Mouse (Mus musculus) B cell, adult (primary cell): ENCODE measurements around the gene Zcwpw1. TPM values are rescaled to one million over a fixed set of nuclear protein-coding genes. Genes with fewer than 3 reads are reported as not detected.

ENCODE experiments used
- total RNA-seq: library from RNA; stranded (reverse); gene quantifications from 4 replicates; pipeline ENCODE4 v1.2.4, GENCODE M21; 2023; ENCODE audit not compliant: inconsistent age

The Zcwpw1 gene
- total RNA-seq, result 19.2 to 24.6 TPM (median 22.6 TPM) in 4 replicates

GRCm38 (mm10) chr5:137787151-137787928, at the start of gene Zcwpw1, which contains the start of gene Mepce:
Gene Zcwpw1 (plus strand): TSS chr5:137787798.
Gene Mepce (minus strand): TSS chr5:137787655.

DNA sequence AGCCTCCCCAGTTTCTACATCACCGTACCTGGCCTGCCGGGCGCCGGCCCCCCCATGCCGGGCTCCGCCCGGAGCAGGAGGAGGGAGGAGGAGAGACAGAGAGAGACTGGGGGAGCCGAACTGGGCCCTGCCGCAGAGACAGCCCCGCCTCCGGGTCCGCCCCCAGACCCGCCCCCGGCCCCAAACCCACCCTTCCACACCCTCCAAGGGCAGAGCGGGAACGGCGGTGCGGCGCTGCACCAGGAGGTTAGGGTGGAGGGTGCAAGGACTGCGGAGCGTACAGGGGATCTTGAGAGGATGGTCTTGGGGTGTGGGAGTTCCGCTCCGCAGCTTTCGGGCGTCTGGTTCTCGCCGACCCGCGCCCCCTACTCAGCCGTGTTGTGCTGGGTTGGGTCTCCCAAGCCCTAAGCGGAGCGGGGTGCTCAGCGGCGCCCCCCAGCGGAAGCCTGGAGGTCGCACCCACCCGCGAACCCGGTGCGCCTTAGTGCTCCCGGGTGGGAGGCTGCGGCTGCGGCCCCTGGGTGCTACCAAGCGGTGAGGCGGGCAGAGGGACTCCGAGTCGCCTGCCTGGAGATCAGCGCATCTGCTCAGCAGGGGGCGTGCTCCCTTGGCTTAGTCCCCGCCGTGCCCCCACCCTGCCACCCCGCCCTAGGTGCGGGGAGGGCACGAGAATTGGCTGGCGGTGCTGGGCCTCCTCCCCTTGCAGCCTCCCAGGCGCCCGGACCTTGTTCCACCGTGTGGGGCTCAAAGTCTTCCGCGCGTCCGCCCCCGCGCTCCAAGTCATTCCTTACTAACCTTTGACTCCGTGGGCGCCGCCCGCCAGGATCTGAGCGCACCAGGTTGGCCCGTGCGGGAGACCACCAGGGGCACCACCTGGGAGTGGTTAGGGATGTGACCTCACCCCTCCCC, 46.3 kb upstream of the Zcwpw1 start, which contains the start of gene Nyap1:
Gene Nyap1 (minus strand): TSS at position 585 of the 909 bp plus-strand sequence.

GRCm38 (mm10) chr5:137745214-137746171, 42.1 kb upstream of the Zcwpw1 start, which contains the start of gene Tsc22d4:
Gene Tsc22d4 (plus strand): TSS chr5:137745730.

GRCm38 (mm10) chr5:137778635-137779034, 9.0 kb upstream of the Zcwpw1 start, which contains the start of gene Ppp1r35:
Gene Ppp1r35 (plus strand): TSS chr5:137778849.

GRCm38 (mm10) chr5:137835966-137836520, 48.4 kb downstream of the Zcwpw1 start, which contains the start of gene Pilra:
Gene Pilra (minus strand): TSS chr5:137836281.

DNA sequence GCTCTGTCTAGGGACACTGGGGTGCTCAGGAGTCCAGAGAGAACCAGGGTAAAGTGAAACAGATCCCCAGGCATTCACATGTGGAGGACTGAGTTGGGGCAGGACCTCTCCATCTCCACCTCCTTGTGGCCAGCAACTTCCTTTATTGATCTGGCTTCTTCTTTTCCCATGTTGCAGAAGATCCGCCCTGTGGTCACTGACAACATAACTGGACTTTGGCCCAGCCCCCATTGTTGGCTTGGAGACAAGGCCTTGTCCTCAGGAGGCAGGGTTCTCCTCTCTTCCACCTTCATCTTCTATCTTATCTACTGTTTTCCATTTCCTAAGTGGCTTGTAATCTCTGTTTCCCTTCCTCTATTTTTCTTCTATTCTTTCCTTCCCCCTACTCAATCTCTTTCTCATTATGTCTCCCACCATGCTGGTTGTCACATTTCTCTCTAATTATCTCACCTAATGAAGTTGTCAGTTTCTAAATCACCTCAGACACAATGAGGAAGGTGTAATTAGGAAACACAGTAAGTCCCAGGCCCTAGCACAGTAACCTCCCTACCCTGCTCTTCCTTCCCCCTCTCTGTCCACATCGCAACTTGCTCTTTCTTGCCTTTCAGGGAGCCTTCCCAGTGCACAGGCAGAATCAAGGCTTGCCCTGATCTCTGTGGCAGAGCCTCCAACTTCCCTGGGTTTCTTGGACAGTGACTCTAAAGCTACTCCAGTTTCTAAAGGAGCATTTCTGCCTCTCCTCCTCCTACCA, 70.5 kb downstream of the Zcwpw1 start, which contains the start of gene Pilrb1:
Gene Pilrb1 (minus strand): TSS at position 147 of the 751 bp plus-strand sequence.

DNA sequence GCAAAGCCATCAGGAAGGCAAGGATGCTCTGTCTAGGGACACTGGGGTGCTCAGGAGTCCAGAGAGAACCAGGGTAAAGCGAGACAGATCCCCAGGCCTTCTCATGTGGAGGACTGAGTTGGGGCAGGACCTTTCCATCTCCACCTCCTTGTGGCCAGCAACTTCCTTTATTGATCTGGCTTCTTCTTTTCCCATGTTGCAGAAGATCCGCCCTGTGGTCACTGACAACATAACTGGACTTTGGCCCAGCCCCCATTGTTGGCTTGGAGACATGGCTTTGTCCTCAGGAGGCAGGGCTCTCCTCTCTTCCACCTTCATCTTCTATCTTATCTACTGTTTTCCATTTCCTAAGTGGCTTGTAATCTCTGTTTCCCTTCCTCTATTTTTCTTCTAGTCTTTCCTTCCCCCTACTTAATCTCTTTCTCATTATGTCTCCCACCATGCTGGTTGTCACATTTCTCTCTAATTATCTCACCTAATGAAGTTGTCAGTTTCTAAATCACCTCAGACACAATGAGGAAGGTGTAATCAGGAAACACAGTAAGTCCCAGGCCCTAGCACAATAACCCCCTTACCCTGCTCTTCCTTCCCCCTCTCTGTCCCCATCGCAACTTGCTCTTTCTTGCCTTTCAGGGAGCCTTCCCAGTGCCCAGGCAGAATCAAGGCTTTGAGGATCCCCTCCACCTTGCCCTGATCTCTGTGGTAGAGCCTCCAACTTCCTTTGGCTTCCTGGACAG, 84.2 kb downstream of the Zcwpw1 start, which contains the start of gene Pilrb2:
Gene Pilrb2 (minus strand): TSS at position 172 of the 737 bp plus-strand sequence.

Other genes with a start within 250 kb of the Zcwpw1 start
- not detected in 4 replicates for gene Actl6b, start 234.3 kb upstream of the Zcwpw1 start, total RNA-seq
- gene Tfr2, start 218.0 kb upstream of the Zcwpw1 start, total RNA-seq, result 0.29 to 1.5 TPM (median 0.71 TPM) in 4 replicates
- 32.1 to 44.5 TPM (median 37.3 TPM) in 4 replicates for gene Mospd3, start 186.7 kb upstream of the Zcwpw1 start, total RNA-seq
- 1.1 to 2.3 TPM (median 1.5 TPM) in 4 replicates for gene Pcolce, start 174.0 kb upstream of the Zcwpw1 start, total RNA-seq
- 0.22 to 0.45 TPM (median 0.30 TPM) in 3 of 4 replicates, not detected in the other for gene Fbxo24, start 158.8 kb upstream of the Zcwpw1 start, total RNA-seq
- gene Lrch4, start 158.7 kb upstream of the Zcwpw1 start, total RNA-seq, result 206 to 213 TPM (median 209 TPM) in 4 replicates
- 58.1 to 62.4 TPM (median 60.8 TPM) in 4 replicates for gene Gm20605, start 158.6 kb upstream of the Zcwpw1 start, total RNA-seq
- gene Sap25, start 146.5 kb upstream of the Zcwpw1 start, total RNA-seq, result 84.0 to 92.8 TPM (median 85.8 TPM) in 4 replicates
- not detected in 4 replicates for gene Irs3, start 142.1 kb upstream of the Zcwpw1 start, total RNA-seq
- gene Agfg2, start 103.1 kb upstream of the Zcwpw1 start, total RNA-seq, result 17.4 to 20.9 TPM (median 18.1 TPM) in 4 replicates
- gene Nyap1, start 46.2 kb upstream of the Zcwpw1 start, total RNA-seq, result 0.21 to 0.48 TPM (median 0.42 TPM) in 4 replicates
- gene Tsc22d4, start 42.1 kb upstream of the Zcwpw1 start, total RNA-seq, result 201 to 221 TPM (median 212 TPM) in 4 replicates
- 19.3 to 26.7 TPM (median 22.2 TPM) in 4 replicates for gene Ppp1r35, start 8.9 kb upstream of the Zcwpw1 start, total RNA-seq
- 82.8 to 102 TPM (median 90.4 TPM) in 4 replicates for gene Mepce, start 143 bp upstream of the Zcwpw1 start, total RNA-seq
- gene Pilra, start 48.5 kb downstream of the Zcwpw1 start, total RNA-seq, result 1.3 to 3.1 TPM (median 1.7 TPM) in 4 replicates
- gene Pilrb1, start 70.3 kb downstream of the Zcwpw1 start, total RNA-seq, result 1.3 to 3.3 TPM (median 1.5 TPM) in 4 replicates
- 1.1 to 2.5 TPM (median 1.6 TPM) in 3 of 4 replicates, not detected in the other for gene Pilrb2, start 84.0 kb downstream of the Zcwpw1 start, total RNA-seq
- gene Cyp3a13, start 133.8 kb downstream of the Zcwpw1 start, total RNA-seq, result not detected in 4 replicates
- not detected in 4 replicates for gene Gjc3, start 175.3 kb downstream of the Zcwpw1 start, total RNA-seq
- not detected in 4 replicates for gene Azgp1, start 193.7 kb downstream of the Zcwpw1 start, total RNA-seq
- not detected in 4 replicates for gene Smok3a, start 233.5 kb downstream of the Zcwpw1 start, total RNA-seq
- gene Smok3b, start 233.6 kb downstream of the Zcwpw1 start, total RNA-seq, result not detected in 4 replicates